Mouse (Mus musculus) kidney, adult 11 months (tissue): ENCODE results near the gene Smad5.
A peak's percentile ranks its signal among the peaks of the same experiment; 100 is the strongest.

Experiments
- DNase-seq: peaks from one replicate; pipeline ENCODE4 v3.0.0; 2022

Smad5 gene

GRCm38 (mm10) chr13:56757201-56757600, 54.4 kb downstream of the Smad5 start:
- DNase-seq, result no peak

DNA sequence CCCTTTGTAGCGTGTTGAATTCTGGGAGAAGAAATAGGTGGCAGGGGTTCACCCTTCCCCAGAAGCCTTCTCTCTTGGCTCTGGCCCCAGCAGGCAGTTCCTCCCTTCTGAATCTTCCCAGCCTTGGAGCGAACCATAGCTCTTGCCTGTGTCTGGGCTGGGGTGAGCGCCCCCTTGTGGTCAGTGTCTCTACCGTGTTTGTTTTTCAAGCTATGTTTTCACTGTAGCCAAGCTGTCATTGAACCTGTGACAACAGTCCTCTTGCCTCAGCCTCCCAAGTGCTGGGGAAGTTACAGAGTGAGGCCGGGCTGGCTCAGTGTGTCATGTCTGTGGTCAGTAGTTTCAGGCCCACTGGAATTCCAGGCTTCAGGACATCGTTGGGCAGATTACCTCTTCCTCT, 55.7 kb downstream of the Smad5 start:
- DNase-seq, result peak; percentile 55

- no peak for DNase-seq
These were observed 59.8 kb downstream of the Smad5 start for GRCm38 (mm10) chr13:56762446-56763229.

GRCm38 (mm10) chr13:56765284-56766032, 62.6 kb downstream of the Smad5 start:
- no peak for DNase-seq

- DNase-seq, result no peak
These were observed 63.4 kb downstream of the Smad5 start for GRCm38 (mm10) chr13:56766211-56766610.

- no peak for DNase-seq
These were observed 66.6 kb downstream of the Smad5 start for GRCm38 (mm10) chr13:56769431-56769830.

GRCm38 (mm10) chr13:56770136-56770578, 67.3 kb downstream of the Smad5 start:
- no peak for DNase-seq

DNA sequence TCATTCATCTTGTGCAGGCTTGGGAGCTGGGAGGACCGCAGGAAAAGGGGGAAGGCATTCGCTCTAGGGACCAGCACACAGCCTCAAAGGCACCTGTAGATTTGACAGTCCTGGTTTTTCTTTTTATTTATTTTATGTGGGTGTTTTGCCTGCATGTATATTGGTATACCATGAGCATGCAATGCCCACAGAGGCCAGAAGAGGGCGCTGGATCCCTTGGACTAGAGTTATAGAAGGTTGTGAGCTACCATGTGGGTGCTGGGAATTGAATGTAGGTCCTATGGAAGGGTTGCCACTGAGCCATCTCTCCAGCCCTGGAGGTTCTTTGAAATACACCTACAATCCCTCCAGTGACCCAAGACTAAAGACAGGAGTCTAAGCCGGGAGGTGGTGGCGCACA, 68.0 kb downstream of the Smad5 start:
- no peak for DNase-seq

DNA sequence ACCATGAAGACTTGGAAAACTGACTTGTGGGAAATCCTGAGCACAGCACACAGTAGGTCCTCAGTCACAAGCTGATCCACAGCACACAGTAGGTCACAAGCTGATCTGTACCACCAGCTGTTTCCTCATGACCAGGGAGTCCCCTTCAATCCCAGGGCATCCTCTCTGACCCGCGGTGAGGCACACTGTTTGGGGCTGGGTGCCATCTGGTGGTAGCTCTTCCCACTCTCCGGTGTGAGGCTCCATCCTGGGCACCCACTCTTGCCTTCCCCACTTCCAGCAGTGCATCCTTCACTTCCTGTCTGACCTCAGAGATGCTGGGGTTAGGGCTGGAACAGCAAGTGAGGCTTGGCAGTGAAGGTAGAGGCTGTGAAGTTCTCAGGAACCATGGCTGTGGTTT, 69.8 kb downstream of the Smad5 start:
- no peak for DNase-seq

DNA sequence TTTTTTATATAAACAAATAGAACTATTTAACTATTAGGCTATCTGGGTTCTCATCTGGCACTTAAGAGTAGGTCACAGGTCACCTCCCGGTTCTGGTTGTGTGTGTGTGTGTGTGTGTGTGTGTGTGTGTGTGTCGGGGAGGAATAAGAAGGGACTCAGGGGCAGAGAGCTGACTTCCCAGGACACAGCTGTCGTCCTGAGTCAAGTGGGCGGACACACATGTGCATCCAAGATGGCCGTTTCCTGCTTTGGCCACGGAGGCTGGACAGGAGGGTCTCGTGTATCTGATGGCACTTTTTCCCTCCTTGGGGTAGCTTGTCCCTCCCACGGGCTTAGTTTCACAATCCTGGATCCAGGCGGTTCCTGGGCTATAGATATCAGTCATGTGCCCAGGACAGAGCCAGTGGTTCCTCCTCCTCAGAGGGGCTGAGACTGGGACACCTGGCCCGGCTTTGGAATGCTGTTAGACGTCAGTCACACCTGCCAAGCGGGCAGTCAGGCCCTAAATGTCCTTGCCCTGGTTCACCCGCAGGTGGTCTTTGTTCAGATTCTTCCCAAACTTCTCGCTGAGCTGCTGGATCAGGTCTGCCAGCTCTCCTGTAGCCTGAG, 70.6 kb downstream of the Smad5 start:
- DNase-seq, result no peak

GRCm38 (mm10) chr13:56774304-56774703, 71.5 kb downstream of the Smad5 start:
- no peak for DNase-seq

DNA sequence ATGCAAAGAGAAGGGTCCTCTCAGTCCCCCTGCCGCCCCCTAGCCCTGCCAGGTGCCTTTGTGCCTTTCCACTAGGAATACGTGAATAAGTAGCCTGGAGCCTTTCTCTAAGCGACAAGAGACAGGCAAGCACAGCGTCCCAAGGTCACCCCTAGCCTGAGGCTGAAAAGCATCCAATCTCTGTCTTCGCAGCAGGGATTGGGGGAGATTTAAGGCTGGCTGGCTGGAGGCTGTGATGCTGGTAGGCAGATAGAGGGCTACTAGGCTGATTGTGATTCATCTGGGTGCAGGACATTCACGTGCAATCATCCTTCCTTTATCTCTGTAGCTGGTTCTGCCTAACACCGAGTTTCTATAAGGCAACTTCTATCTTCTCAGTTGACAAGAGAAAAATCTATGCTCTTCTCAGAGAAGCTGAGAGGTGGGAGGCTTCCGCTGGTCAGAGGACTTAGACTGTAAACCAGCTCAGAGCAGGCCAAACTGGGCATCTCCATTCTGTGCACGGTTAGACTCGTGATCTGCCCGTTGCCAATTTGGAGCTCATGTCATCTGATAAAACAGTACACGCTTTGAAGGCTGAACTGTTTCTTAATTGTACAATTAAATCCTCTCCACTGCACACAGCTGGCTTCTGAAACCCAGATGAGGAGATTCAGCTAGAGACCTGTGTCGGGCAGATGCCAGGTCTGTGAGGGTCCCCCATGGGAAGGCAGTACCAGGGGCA, 78.1 kb downstream of the Smad5 start:
- DNase-seq, result no peak

DNA sequence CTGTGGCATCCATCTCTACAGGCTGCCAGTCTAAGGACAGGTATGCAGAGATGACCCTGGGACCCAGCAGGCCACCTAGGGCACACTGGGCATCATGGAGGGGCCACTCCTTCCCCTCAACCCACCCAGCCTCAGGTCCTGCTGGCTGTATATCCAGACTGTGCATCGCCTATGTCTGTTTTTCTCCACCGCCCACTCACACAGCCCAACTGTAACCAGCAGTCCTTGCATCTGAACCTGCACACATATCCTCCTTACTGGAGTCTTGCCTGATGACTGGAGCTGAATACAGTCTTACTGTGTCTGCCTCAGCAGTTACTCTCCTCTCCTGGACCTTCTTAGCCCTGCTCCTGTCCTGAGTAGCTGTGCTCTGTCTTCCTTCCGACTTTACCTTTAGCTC, 78.9 kb downstream of the Smad5 start:
- DNase-seq, result no peak

DNA sequence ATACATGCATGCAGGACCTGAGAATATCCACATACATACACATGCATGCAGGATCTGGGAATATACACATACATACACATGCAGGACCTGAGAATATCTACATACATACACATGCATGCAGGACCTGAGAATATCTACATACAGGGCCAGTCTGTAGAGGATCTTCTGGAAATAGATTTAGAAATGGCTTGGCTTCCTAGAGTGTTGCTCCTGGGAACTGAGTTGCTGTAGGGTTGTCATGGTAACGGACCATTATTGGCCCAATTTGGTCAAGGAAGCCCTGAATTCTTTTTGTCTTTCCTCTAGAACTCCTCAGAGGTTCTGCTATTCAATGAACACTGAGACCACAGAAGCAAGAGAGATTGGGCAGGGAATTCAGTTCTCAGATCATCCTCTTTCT, 79.8 kb downstream of the Smad5 start:
- no peak for DNase-seq

GRCm38 (mm10) chr13:56790683-56791082, 87.9 kb downstream of the Smad5 start:
- no peak for DNase-seq
